Mouse (Mus musculus) adrenal gland, postnatal 4 days (tissue): ENCODE data around the gene Creg1. TPM values are rescaled to one million over a fixed set of nuclear protein-coding genes. Genes with fewer than 3 reads are reported as not detected.

Experiments used
- total RNA-seq, 2 experiments: library from RNA; stranded (reverse); gene quantifications; 2 replicates each; pipeline ENCODE4 v1.2.3; 2021

Gene Creg1
- total RNA-seq, 2 experiments from 2014 or later: 43.2 to 44.4 TPM

Other genes starting within 250 kb of the Creg1 start
- gene Mpzl1, start 129.2 kb upstream of the Creg1 start, total RNA-seq: 10 to 100 TPM; 81.1 to 82.7 TPM
- 10 to 100 TPM; 29.5 to 31.9 TPM for gene Rcsd1, start 54.0 kb upstream of the Creg1 start, total RNA-seq
- under 1 TPM; 0.45 to 0.48 TPM for gene Cd247, start 24.9 kb downstream of the Creg1 start, total RNA-seq
- gene Pou2f1, start 238.9 kb downstream of the Creg1 start, total RNA-seq: 10 to 100 TPM; 25.2 to 25.5 TPM